Mouse (Mus musculus) ES-Bruce4 (cell line): ENCODE measurements around the gene Cipc. TPM values are rescaled to one million over a fixed set of nuclear protein-coding genes. Genes with fewer than 3 reads are reported as not detected.

Experiments
- H3K27ac ChIP-seq: 2 replicates; pipeline ENCODE4 v1.5.1; 2012; ENCODE audit warnings: low read length, inconsistent platforms; ENCODE audit not compliant: insufficient read depth
- H3K27me3 ChIP-seq: 2 replicates; pipeline ENCODE4 v1.6.1; 2012; ENCODE audit warnings: mild to moderate bottlenecking, low read length, inconsistent platforms; ENCODE audit not compliant: control insufficient read depth, poor library complexity, insufficient read depth, severe bottlenecking
- H3K36me3 ChIP-seq: 2 replicates; pipeline ENCODE4 v1.6.1; 2012; ENCODE audit warnings: inconsistent platforms, mild to moderate bottlenecking, low read length, moderate library complexity; ENCODE audit not compliant: control insufficient read depth, poor library complexity, insufficient read depth, severe bottlenecking
- H3K4me1 ChIP-seq: one replicate; pipeline ENCODE4 v1.8.1; 2011; ENCODE audit warnings: low read length; ENCODE audit not compliant: control insufficient read depth, insufficient read depth
- H3K4me3 ChIP-seq: 2 replicates; pipeline ENCODE4 v1.5.1; 2011; ENCODE audit warnings: low read depth, mild to moderate bottlenecking, low read length
- H3K9ac ChIP-seq: 2 replicates; pipeline ENCODE4 v1.6.1; 2012; ENCODE audit warnings: low read depth, mild to moderate bottlenecking, inconsistent platforms; ENCODE audit not compliant: poor library complexity, severe bottlenecking
- H3K9me3 ChIP-seq: replicated peaks from 2 replicates; pipeline ENCODE4 v1.6.1; 2012; ENCODE audit warnings: mild to moderate bottlenecking, low read length, inconsistent platforms; ENCODE audit not compliant: control insufficient read depth, poor library complexity, insufficient read depth, severe bottlenecking
- CTCF ChIP-seq: IDR thresholded peaks from one replicate; pipeline ENCODE4 v1.8.1; 2011; ENCODE audit warnings: low read depth, low read length
- EP300 ChIP-seq: IDR thresholded peaks from 2 replicates; pipeline ENCODE4 v1.6.1; 2011; ENCODE audit warnings: low read depth, low read length; ENCODE audit not compliant: insufficient read depth
- POLR2A ChIP-seq: IDR thresholded peaks from one replicate; pipeline ENCODE4 v1.8.1; 2011; ENCODE audit warnings: low read length; ENCODE audit not compliant: insufficient read depth
- polyA plus RNA-seq: library from polyadenylated mRNA; stranded (reverse); fragments of >200 nt; gene quantifications from 2 replicates; pipeline ENCODE4 v1.2.4, GENCODE M21; 2011; ENCODE audit warnings: low read depth; ENCODE audit not compliant: missing spikeins, insufficient read depth, insufficient read length

Gene Cipc
- polyA plus RNA-seq, 1 experiment: 23.5 TPM

DNA sequence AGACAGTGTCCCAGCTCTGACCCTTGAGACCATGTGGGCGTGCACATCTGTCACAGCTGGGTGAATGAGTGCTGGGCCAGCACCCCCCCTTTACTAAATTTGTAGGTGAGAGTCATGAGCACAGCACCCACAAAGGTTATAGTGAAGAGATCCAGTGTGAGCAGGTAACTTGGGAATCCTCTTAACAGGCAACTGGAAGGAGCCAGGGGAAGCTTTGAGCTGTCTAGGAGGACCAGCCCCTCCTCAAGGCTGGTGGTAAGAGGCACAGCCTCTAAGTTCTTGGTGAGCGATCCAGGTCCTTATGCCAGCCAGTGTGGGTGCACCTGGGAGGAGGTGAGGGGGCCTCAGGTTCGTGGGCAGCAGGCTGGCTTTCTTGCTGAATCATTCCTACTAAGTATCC is 56.8 kb downstream of the Cipc start:
- Histone ChIP-seq H3K4me1 (peaks cover 3% of the 10 kb centered on the region), H3K27me3 (no peaks in the 10 kb centered on the region), H3K9ac (no peak overlapping the region), H3K36me3 (no peaks in the 10 kb centered on the region), H3K4me3 (no peak overlapping the region), H3K9me3 (0 out of 2 replicates have a peak, but pooled peaks cover 4% of the 10 kb centered on the region), H3K27ac (no peak overlapping the region)
- TF ChIP-seq CTCF (no peak), POLR2A (no peak), EP300 (no peak)

DNA sequence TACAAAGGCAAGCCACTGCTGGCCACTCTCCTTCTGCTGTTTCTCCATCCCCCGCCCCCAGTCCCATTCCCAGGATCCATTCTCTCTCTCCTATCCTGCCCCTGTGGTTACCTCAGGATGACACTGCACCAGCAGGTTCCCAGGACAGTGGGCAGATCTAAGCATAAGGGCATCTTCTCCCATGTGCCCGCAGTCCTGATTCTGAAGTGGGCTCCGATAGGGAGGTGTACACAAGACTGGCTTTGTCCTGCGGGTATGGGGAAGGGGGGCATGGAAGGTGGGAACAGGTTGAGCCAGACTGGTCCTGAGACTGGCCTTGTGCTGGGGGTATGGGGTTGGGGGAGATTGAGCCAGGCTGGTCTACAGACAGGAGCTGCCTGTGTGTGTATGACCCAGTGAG is 57.8 kb downstream of the Cipc start:
- peaks cover 3% of the 10 kb centered on the region for H3K4me1 ChIP-seq
- 0 out of 2 replicates have a peak, but pooled peaks cover 4% of the 10 kb centered on the region for H3K9me3 ChIP-seq
- no peak overlapping the region for H3K4me3 ChIP-seq
- no peak overlapping the region for H3K9ac ChIP-seq
- H3K27ac ChIP-seq: no peak overlapping the region
- H3K36me3 ChIP-seq: no peaks in the 10 kb centered on the region
- no peaks in the 10 kb centered on the region for H3K27me3 ChIP-seq
- TF ChIP-seq POLR2A (no peak), CTCF (no peak), EP300 (no peak)

Other genes starting within 250 kb of the Cipc start
- 12.0 and 14.4 TPM in 2 replicates for gene Angel1, start 220.6 kb upstream of the Cipc start, polyA plus RNA-seq
- not detected in 2 replicates for gene Lrrc74a, start 212.7 kb upstream of the Cipc start, polyA plus RNA-seq
- 37.9 and 40.3 TPM in 2 replicates for gene Irf2bpl, start 62.2 kb upstream of the Cipc start, polyA plus RNA-seq
- gene Zdhhc22, start 43.4 kb downstream of the Cipc start, polyA plus RNA-seq: not detected in 2 replicates
- 0.99 and 1.1 TPM in 2 replicates for gene Tmem63c, start 74.3 kb downstream of the Cipc start, polyA plus RNA-seq
- 0.37 and 0.41 TPM in 2 replicates for gene Ngb, start 155.5 kb downstream of the Cipc start, polyA plus RNA-seq
- 34.2 and 40.5 TPM in 2 replicates for gene Gstz1, start 200.1 kb downstream of the Cipc start, polyA plus RNA-seq
- 12.9 and 15.8 TPM in 2 replicates for gene Pomt2, start 200.9 kb downstream of the Cipc start, polyA plus RNA-seq